Mouse (Mus musculus) macrophage (primary cell): ENCODE measurements around the gene Pwp2. TPM values are rescaled to one million over a fixed set of nuclear protein-coding genes. Genes with fewer than 3 reads are reported as not detected.
"Not testable (repeated sequence)": the region's sequence is repeated elsewhere in the genome, so short reads cannot be mapped to it uniquely, and the experiment has no call there.

Experiments used
- H3K27ac ChIP-seq: fragments of 350-480 bp; formaldehyde crosslinking; 2 replicates; pipeline ENCODE4 v1.9.0; 2021
- H3K36me3 ChIP-seq: fragments of 350-480 bp; formaldehyde crosslinking; 2 replicates; pipeline ENCODE4 v1.9.0; 2021; ENCODE audit errors: inconsistent target
- H3K4me3 ChIP-seq: fragments of 350-480 bp; formaldehyde crosslinking; 2 replicates; pipeline ENCODE4 v1.9.0; 2021; ENCODE audit errors: inconsistent target
- H3K79me2 ChIP-seq: fragments of 350-480 bp; formaldehyde crosslinking; 2 replicates; pipeline ENCODE4 v1.9.0; 2021; ENCODE audit errors: inconsistent target
- WGBS: methylation state at CpG from one replicate; pipeline ENCODE4 v1.1.7; 2026; ENCODE audit warnings: inconsistent platforms; ENCODE audit not compliant: missing documents; 5-methylcytosine and 5-hydroxymethylcytosine counted together
- polyA plus RNA-seq: library from polyadenylated mRNA; stranded (reverse); fragments of 250-400 nt; gene quantifications from 3 replicates; pipeline ENCODE4 v1.2.4, GENCODE M21; 2018; ENCODE audit warnings: inconsistent platforms

Gene Pwp2
- polyA plus RNA-seq, 1 experiment from 2014 or later = 6.1 TPM

- not testable (repeated sequence) for H3K79me2 ChIP-seq, H3K4me3 ChIP-seq, H3K27ac ChIP-seq, H3K36me3 ChIP-seq
- WGBS = 50% methylated on average over 6 of the region's 6 CpGs
Measured at GRCm38 (mm10) chr10:78124137-78124536, 60.8 kb downstream of the Pwp2 start.

Other genes starting within 250 kb of the Pwp2 start
- 2.6 to 5.5 TPM (median 4.7 TPM) in 3 replicates for gene Trpm2, start 214.6 kb downstream of the Pwp2 start, polyA plus RNA-seq
- 9.8 to 15.6 TPM (median 10.6 TPM) in 3 replicates for gene 1810043G02Rik, start 206.6 kb downstream of the Pwp2 start, polyA plus RNA-seq
- 12.8 to 25.9 TPM (median 18.5 TPM) in 3 replicates for gene Pfkl, start 175.1 kb downstream of the Pwp2 start, polyA plus RNA-seq
- gene Dnmt3l, start 143.2 kb downstream of the Pwp2 start, polyA plus RNA-seq = 0.14 to 2.0 TPM in 2 of 3 replicates, not detected in the other
- gene Aire, start 141.5 kb downstream of the Pwp2 start, polyA plus RNA-seq = not detected in 3 replicates
- gene Icosl, start 115.8 kb downstream of the Pwp2 start, polyA plus RNA-seq = 3.6 to 12.1 TPM (median 7.4 TPM) in 3 replicates
- gene D10Jhu81e, start 15.4 kb downstream of the Pwp2 start, polyA plus RNA-seq = 30.3 to 37.8 TPM (median 37.5 TPM) in 3 replicates
- 24.0 to 38.9 TPM (median 30.9 TPM) in 3 replicates for gene Trappc10, start 59.5 kb upstream of the Pwp2 start, polyA plus RNA-seq
- gene Agpat3, start 167.3 kb upstream of the Pwp2 start, polyA plus RNA-seq = 38.9 to 84.2 TPM (median 49.8 TPM) in 3 replicates
- 115 to 224 TPM (median 150 TPM) in 3 replicates for gene Rrp1, start 227.9 kb upstream of the Pwp2 start, polyA plus RNA-seq
- 1,283 to 1,841 TPM (median 1,659 TPM) in 3 replicates for gene Cstb, start 240.5 kb upstream of the Pwp2 start, polyA plus RNA-seq